Mouse (Mus musculus): ENCODE measurements at regions not wholly inside any gene's neighbourhood (a gene's known extent, or its start where the extent isn't known, plus 50 kb on each side); places are given as distances from the start of the nearest gene placed in this dataset.

DNA sequence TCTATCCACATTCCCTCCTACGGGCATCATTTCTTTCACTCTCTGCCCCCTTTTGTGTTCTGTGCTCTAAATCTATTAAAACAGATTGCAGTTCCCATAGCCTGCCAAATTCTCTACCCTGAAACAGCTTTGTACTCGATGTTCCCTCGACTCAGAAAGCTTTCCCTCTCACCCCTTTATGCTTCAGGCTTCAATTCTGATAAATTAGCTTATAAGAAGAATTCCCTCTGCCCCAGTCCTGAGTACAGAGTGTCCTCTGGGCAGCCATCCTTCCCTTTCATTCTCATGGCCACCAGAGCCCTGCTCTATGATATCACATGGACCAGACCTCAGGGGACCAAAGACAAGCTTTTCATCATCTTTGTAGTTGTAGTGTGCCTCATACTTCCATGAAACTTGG is 163.6 kb downstream of the Cartpt start:
- H3K4me2 ChIP-seq = no peak overlapping the region
- no peaks in the 10 kb centered on the region for H3K27me3 ChIP-seq (replicated peaks)
- H3K9ac ChIP-seq = no peak overlapping the region
- H3K36me3 ChIP-seq = no peaks in the 10 kb centered on the region
- H3K9me3 ChIP-seq = peaks cover 6% of the 10 kb centered on the region; the same call in 1 of the 2 replicates
- WGBS = 59% methylated on average over 3 of the region's 3 CpGs
- no peak overlapping the region for H3K27ac ChIP-seq (replicated peaks)
- no peaks in the 10 kb centered on the region for H3K4me1 ChIP-seq
- no peak for ATAC-seq (ENCODE audit: extremely low read depth, insufficient number of reproducible peaks, low FRiP score, low TSS enrichment)
- no peak overlapping the region for H3K4me3 ChIP-seq

- H3K9me3 ChIP-seq = no peaks in the 10 kb centered on the region
- peaks cover 18% of the 10 kb centered on the region for H3K4me1 ChIP-seq
- H3K36me3 ChIP-seq = no peaks in the 10 kb centered on the region
- H3K4me3 ChIP-seq = no peak overlapping the region
- 56% methylated on average over 5 of the region's 5 CpGs for WGBS
- ATAC-seq (ENCODE audit: extremely low read depth, insufficient number of reproducible peaks, low FRiP score, low TSS enrichment) = no peak
- no peak overlapping the region for H3K9ac ChIP-seq
- no peak overlapping the region for H3K4me2 ChIP-seq
- no peak overlapping the region for H3K27ac ChIP-seq (replicated peaks)
- H3K27me3 ChIP-seq (replicated peaks) = no peaks in the 10 kb centered on the region
These were observed 171.7 kb downstream of the Cartpt start for GRCm38 (mm10) chr13:99729145-99729544.

GRCm38 (mm10) chr13:99724245-99724644 is 176.6 kb downstream of the Cartpt start:
- Histone ChIP-seq H3K27ac (replicated peaks) (0 out of 2 replicates have a peak overlapping the region, but pooled peaks have one; percentile 5), H3K4me1 (peaks cover 29% of the 10 kb centered on the region), H3K4me2 (peak overlapping the region; percentile 35), H3K27me3 (replicated peaks) (no peaks in the 10 kb centered on the region), H3K9ac (no peak overlapping the region), H3K4me3 (no peak overlapping the region), H3K9me3 (no peaks in the 10 kb centered on the region), H3K36me3 (no peaks in the 10 kb centered on the region)
- no peak for ATAC-seq (ENCODE audit: extremely low read depth, insufficient number of reproducible peaks, low FRiP score, low TSS enrichment)
- WGBS = 41% methylated on average over 7 of the region's 7 CpGs

DNA sequence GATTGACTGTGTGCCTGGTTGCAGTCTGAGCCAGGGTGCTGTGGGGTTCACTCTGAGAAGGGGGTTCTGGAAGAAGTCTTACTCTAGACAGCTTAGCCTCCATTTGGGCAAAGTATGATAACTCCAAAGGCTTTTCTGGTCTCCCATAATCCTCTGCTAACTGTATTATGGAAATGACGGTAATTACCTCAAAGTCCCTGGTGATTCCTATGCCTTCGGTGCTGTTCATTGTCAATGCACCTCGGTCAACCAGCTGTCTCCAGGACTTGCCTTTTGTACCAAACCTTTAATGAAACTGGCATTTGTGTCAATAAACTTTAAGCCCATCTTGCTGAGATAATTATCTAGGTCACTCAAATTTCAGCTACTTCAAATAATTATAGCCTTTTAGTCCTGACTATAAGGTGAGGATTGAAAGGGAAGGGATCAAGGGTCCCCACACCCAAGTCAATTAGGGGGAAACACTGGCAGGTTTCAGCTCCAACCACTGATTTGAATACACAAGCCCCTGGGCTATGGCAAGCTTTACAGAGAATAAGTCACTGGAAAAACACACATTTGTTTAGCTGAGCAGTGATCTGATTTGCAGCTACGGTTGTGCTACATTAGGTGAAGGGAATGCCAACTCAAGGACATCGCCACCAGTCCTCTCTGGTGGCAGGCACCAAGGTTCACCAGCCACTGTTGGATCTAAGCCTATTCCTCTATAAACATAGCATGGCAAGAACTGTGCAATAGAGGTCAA is 177.5 kb downstream of the Cartpt start:
- no peak overlapping the region for H3K9ac ChIP-seq
- H3K4me1 ChIP-seq = peaks cover 20% of the 10 kb centered on the region
- H3K9me3 ChIP-seq = no peaks in the 10 kb centered on the region
- no peak for ATAC-seq (ENCODE audit: extremely low read depth, insufficient number of reproducible peaks, low FRiP score, low TSS enrichment)
- no peaks in the 10 kb centered on the region for H3K36me3 ChIP-seq
- H3K27me3 ChIP-seq (replicated peaks) = no peaks in the 10 kb centered on the region
- 71% methylated on average over 5 of the region's 5 CpGs for WGBS
- H3K27ac ChIP-seq (replicated peaks) = 0 out of 2 replicates have a peak overlapping the region, but pooled peaks have one; percentile 17
- no peak overlapping the region for H3K4me2 ChIP-seq
- no peak overlapping the region for H3K4me3 ChIP-seq

DNA sequence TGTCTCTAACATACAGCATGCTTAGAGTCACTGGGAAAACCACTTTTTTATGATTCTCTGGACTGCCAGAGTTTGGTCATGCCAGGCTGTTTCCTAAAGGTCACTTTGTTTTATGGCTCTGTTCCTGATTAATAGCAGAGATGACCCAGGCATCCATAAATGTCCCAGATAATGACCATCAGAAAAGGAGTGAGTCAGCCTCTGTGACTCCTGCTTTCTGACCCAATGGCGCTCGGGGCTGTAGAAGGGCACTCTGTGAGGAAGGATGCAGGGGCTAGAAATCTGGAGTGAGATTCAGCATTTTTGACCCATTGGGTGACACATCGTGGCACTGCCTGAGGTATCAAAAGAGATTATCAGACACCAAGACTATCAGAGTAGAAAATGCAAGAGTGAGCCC is 180.3 kb downstream of the Cartpt start:
- H3K36me3 ChIP-seq = no peaks in the 10 kb centered on the region
- no peak overlapping the region for H3K4me3 ChIP-seq
- H3K27me3 ChIP-seq (replicated peaks) = no peaks in the 10 kb centered on the region
- no peak overlapping the region for H3K4me2 ChIP-seq
- H3K9ac ChIP-seq = no peak overlapping the region
- no peak for ATAC-seq (ENCODE audit: extremely low read depth, insufficient number of reproducible peaks, low FRiP score, low TSS enrichment)
- no peaks in the 10 kb centered on the region for H3K9me3 ChIP-seq
- H3K4me1 ChIP-seq = peaks cover 20% of the 10 kb centered on the region
- H3K27ac ChIP-seq (replicated peaks) = no peak overlapping the region
- WGBS = 75% methylated on average over 3 of the region's 3 CpGs

GRCm38 (mm10) chr13:99696559-99696890 is 180.2 kb upstream of the Map1b start:
- Histone ChIP-seq H3K27ac (replicated peaks) (0 out of 2 replicates have a peak overlapping the region, but pooled peaks have one; percentile 6), H3K27me3 (replicated peaks) (no peaks in the 10 kb centered on the region), H3K9me3 (no peaks in the 10 kb centered on the region), H3K4me2 (no peak overlapping the region), H3K4me3 (no peak overlapping the region), H3K4me1 (peaks cover 19% of the 10 kb centered on the region), H3K36me3 (no peaks in the 10 kb centered on the region), H3K9ac (no peak overlapping the region)
- 37% methylated on average over 3 of the region's 3 CpGs for WGBS
- ATAC-seq (ENCODE audit: extremely low read depth, insufficient number of reproducible peaks, low FRiP score, low TSS enrichment) = no peak

- H3K4me2 ChIP-seq = no peak overlapping the region
- H3K9me3 ChIP-seq = no peaks in the 10 kb centered on the region
- 57% methylated on average over 7 of the region's 7 CpGs for WGBS
- H3K36me3 ChIP-seq = no peaks in the 10 kb centered on the region
- H3K4me3 ChIP-seq = no peak overlapping the region
- no peaks in the 10 kb centered on the region for H3K27me3 ChIP-seq (replicated peaks)
- H3K27ac ChIP-seq (replicated peaks) = 0 out of 2 replicates have a peak overlapping the region, but pooled peaks have one; percentile 6
- peaks cover 14% of the 10 kb centered on the region for H3K4me1 ChIP-seq
- no peak for ATAC-seq (ENCODE audit: extremely low read depth, insufficient number of reproducible peaks, low FRiP score, low TSS enrichment)
- no peak overlapping the region for H3K9ac ChIP-seq
These were observed 179.7 kb upstream of the Map1b start for GRCm38 (mm10) chr13:99695874-99696558.

GRCm38 (mm10) chr13:99679934-99680333 is 163.6 kb upstream of the Map1b start:
- Histone ChIP-seq H3K4me1 (peaks cover 29% of the 10 kb centered on the region), H3K4me2 (peak overlapping the region; percentile 33), H3K36me3 (no peaks in the 10 kb centered on the region), H3K9me3 (peaks cover 5% of the 10 kb centered on the region; the same call in 1 of the 2 replicates), H3K9ac (no peak overlapping the region), H3K27me3 (replicated peaks) (no peaks in the 10 kb centered on the region), H3K27ac (replicated peaks) (peak overlapping the region; percentile 86), H3K4me3 (no peak overlapping the region)
- 47% methylated on average over 3 of the region's 3 CpGs for WGBS
- ATAC-seq (ENCODE audit: extremely low read depth, insufficient number of reproducible peaks, low FRiP score, low TSS enrichment) = peak; percentile 51; the same call in 1 of the 2 replicates

GRCm38 (mm10) chr13:99679430-99679829 is 163.1 kb upstream of the Map1b start:
- Histone ChIP-seq H3K9me3 (peaks cover 5% of the 10 kb centered on the region; the same call in 1 of the 2 replicates), H3K27ac (replicated peaks) (peak overlapping the region; percentile 86), H3K4me2 (peak overlapping the region; percentile 33), H3K4me1 (peaks cover 29% of the 10 kb centered on the region), H3K27me3 (replicated peaks) (no peaks in the 10 kb centered on the region), H3K4me3 (no peak overlapping the region), H3K36me3 (no peaks in the 10 kb centered on the region), H3K9ac (no peak overlapping the region)
- peak; percentile 77; the same call in 1 of the 2 replicates for ATAC-seq (ENCODE audit: extremely low read depth, insufficient number of reproducible peaks, low FRiP score, low TSS enrichment)
- 2% methylated on average over 2 of the region's 2 CpGs for WGBS

DNA sequence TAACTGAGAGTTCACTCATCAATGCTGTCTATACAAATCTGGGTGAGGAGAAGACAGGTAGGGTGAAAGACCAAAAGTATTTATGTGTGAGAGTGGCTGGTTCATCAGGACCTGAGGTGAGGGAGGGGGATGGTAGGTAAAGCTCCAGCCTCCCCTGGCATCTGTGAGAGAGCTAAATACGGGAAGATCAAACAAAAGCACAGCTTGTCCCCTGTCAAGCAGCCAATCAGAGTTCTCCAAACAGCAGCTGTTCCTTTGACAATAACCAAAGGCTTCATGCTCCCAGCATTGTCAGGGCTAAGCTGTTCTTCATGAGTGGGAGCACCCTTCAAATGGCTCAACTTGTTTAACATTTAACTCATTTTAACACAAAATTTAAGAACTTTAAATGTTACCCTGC is 160.1 kb upstream of the Map1b start:
- Histone ChIP-seq H3K27ac (replicated peaks) (no peak overlapping the region), H3K4me1 (peaks cover 43% of the 10 kb centered on the region), H3K9ac (no peak overlapping the region), H3K4me2 (no peak overlapping the region), H3K4me3 (no peak overlapping the region), H3K27me3 (replicated peaks) (no peaks in the 10 kb centered on the region), H3K9me3 (peaks cover 5% of the 10 kb centered on the region; the same call in 1 of the 2 replicates), H3K36me3 (no peaks in the 10 kb centered on the region)
- WGBS = 11% methylated on average over 1 of the region's 1 CpGs
- ATAC-seq (ENCODE audit: extremely low read depth, insufficient number of reproducible peaks, low FRiP score, low TSS enrichment) = no peak

DNA sequence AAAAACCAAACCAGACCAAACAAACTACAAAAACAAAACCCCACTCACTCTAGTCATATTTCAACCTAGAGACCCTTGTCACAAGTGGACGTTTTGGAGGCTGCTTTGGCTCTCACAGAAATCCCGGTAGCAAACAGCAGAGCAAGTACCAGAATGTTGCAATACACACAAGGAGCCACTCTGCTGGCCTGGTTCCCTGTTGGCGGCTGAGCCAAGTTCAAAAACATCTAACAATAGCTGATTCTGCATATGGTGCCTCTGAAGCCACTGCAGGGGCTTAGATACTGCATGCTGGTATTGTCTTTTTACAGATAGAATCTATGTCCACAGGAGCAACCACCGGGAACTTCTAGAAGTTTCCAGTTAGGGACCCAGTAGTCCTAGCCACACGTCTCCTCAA is 159.6 kb upstream of the Map1b start:
- Histone ChIP-seq H3K9ac (no peak overlapping the region), H3K9me3 (peaks cover 5% of the 10 kb centered on the region; the same call in 1 of the 2 replicates), H3K36me3 (no peaks in the 10 kb centered on the region), H3K4me3 (no peak overlapping the region), H3K4me1 (peaks cover 43% of the 10 kb centered on the region), H3K27me3 (replicated peaks) (no peaks in the 10 kb centered on the region), H3K4me2 (no peak overlapping the region), H3K27ac (replicated peaks) (no peak overlapping the region)
- no peak for ATAC-seq (ENCODE audit: extremely low read depth, insufficient number of reproducible peaks, low FRiP score, low TSS enrichment)
- 74% methylated on average over 5 of the region's 5 CpGs for WGBS
